Mouse (Mus musculus) CH12.LX (cell line): ENCODE data around the gene Pde9a. TPM values are rescaled to one million over a fixed set of nuclear protein-coding genes. Genes with fewer than 3 reads are reported as not detected.

ENCODE experiments used
- DNase-seq: peaks from one replicate; pipeline ENCODE4 v3.0.0-alpha.2; 2013; ENCODE audit errors: extremely low read depth
- H3K27ac ChIP-seq: 2 replicates; pipeline ENCODE4 v1.5.1; 2012; ENCODE audit warnings: low read depth, mild to moderate bottlenecking, control low read depth, moderate library complexity; ENCODE audit not compliant: insufficient read depth
- H3K27me3 ChIP-seq: replicated peaks from 2 replicates; pipeline ENCODE3; 2012; ENCODE audit warnings: inconsistent platforms
- H3K36me3 ChIP-seq, 2 experiments: replicated peaks in 1 of 2; 2 replicates each; pipeline versions ENCODE3 to v1.6.1; 2012; ENCODE audit warnings: inconsistent platforms in 1 of 2, low read length in 1 of 2, mild to moderate bottlenecking in 1 of 2, mixed read lengths in 1 of 2, moderate library complexity in 1 of 2; ENCODE audit not compliant: control insufficient read depth in 1 of 2, insufficient read depth in 1 of 2
- H3K4me1 ChIP-seq, 2 experiments: 2 replicates each; pipeline ENCODE4 v1.6.1; 2012; ENCODE audit warnings: inconsistent platforms in 1 of 2, moderate library complexity in 1 of 2; ENCODE audit not compliant: insufficient read depth in 2 of 2, control insufficient read depth in 1 of 2
- H3K4me2 ChIP-seq: 2 replicates; pipeline ENCODE4 v1.6.1; 2012; ENCODE audit warnings: low read depth, mild to moderate bottlenecking, control low read depth; ENCODE audit not compliant: poor library complexity, insufficient read depth, severe bottlenecking
- H3K4me3 ChIP-seq, 3 experiments: fragments of 150-350 bp in 1 of 3; sonication (generic) in 1 of 3; replicated peaks in 1 of 3; 2 replicates each; pipeline versions ENCODE3 to v1.5.1; 2011 to 2012; ENCODE audit warnings: low read depth in 2 of 3, low read length in 2 of 3, mild to moderate bottlenecking in 2 of 3, moderate library complexity in 2 of 3, control low read depth in 1 of 3, improper control_type of control experiment in 1 of 3, inconsistent platforms in 1 of 3, mixed read lengths in 1 of 3; ENCODE audit not compliant: poor library complexity in 1 of 3
- H3K79me2 ChIP-seq: replicated peaks from 2 replicates; pipeline ENCODE4 v1.6.1; 2012; ENCODE audit warnings: mild to moderate bottlenecking, moderate library complexity; ENCODE audit not compliant: control insufficient read depth, poor library complexity, insufficient read depth, severe bottlenecking; ENCODE audit errors: extremely low read depth
- H3K9ac ChIP-seq: 2 replicates; pipeline ENCODE4 v1.6.1; 2012; ENCODE audit warnings: low read depth, mild to moderate bottlenecking, control low read depth, moderate library complexity; ENCODE audit not compliant: insufficient read depth
- H3K9me3 ChIP-seq: replicated peaks from 2 replicates; pipeline ENCODE3; 2012; ENCODE audit warnings: low read length, inconsistent platforms, mixed read lengths
- BHLHE40 ChIP-seq: IDR thresholded peaks from 2 replicates; pipeline ENCODE4 v1.6.1; 2011; ENCODE audit warnings: mild to moderate bottlenecking, low read depth, low read length, improper control_type of control experiment
- CHD1 ChIP-seq: IDR thresholded peaks from 2 replicates; pipeline ENCODE4 v1.6.1; 2012; ENCODE audit warnings: low read depth, low read length, improper control_type of control experiment, inconsistent platforms
- CHD2 ChIP-seq: IDR thresholded peaks from 2 replicates; pipeline ENCODE4 v1.6.1; 2011; ENCODE audit warnings: low read length, improper control_type of control experiment
- CTCF ChIP-seq, 2 experiments: IDR thresholded peaks in 1 of 2; conservative IDR thresholded peaks in 1 of 2; 2 replicates each; pipeline ENCODE4 v1.5.1; 2011 to 2012; ENCODE audit warnings: low read depth in 2 of 2, low read length in 2 of 2, improper control_type of control experiment in 1 of 2, inconsistent platforms in 1 of 2, mild to moderate bottlenecking in 1 of 2, moderate library complexity in 1 of 2
- E2F4 ChIP-seq: IDR thresholded peaks from 2 replicates; pipeline ENCODE4 v1.6.1; 2011; ENCODE audit warnings: low read depth, low read length, improper control_type of control experiment; ENCODE audit not compliant: insufficient replicate concordance
- ELF1 ChIP-seq: IDR thresholded peaks from 2 replicates; pipeline ENCODE4 v1.6.1; 2014; ENCODE audit warnings: low read depth, mild to moderate bottlenecking, inconsistent platforms, low read length, improper control_type of control experiment
- EP300 ChIP-seq: IDR thresholded peaks from 2 replicates; pipeline ENCODE4 v1.6.1; 2011; ENCODE audit warnings: low read length, improper control_type of control experiment
- IRF4 ChIP-seq: IDR thresholded peaks from 2 replicates; pipeline ENCODE4 v1.6.1; 2014; ENCODE audit warnings: low read depth, mild to moderate bottlenecking, inconsistent platforms, low read length, improper control_type of control experiment
- JUN ChIP-seq: IDR thresholded peaks from 2 replicates; pipeline ENCODE4 v1.6.1; 2011; ENCODE audit warnings: low read depth, mild to moderate bottlenecking, low read length, improper control_type of control experiment, moderate library complexity; ENCODE audit not compliant: insufficient read depth
- JUND ChIP-seq: conservative IDR thresholded peaks from 2 replicates; pipeline ENCODE4 v1.6.1; 2011; ENCODE audit warnings: low read depth, low read length, improper control_type of control experiment
- KAT2A ChIP-seq: IDR thresholded peaks from 2 replicates; pipeline ENCODE4 v1.6.1; 2012; ENCODE audit warnings: low read length, improper control_type of control experiment, inconsistent platforms; ENCODE audit not compliant: insufficient replicate concordance
- MAFK ChIP-seq: IDR thresholded peaks from 2 replicates; pipeline ENCODE4 v1.6.1; 2011; ENCODE audit warnings: low read length, improper control_type of control experiment; ENCODE audit not compliant: insufficient replicate concordance
- MAZ ChIP-seq: IDR thresholded peaks from 2 replicates; pipeline ENCODE4 v1.6.1; 2012; ENCODE audit warnings: low read depth, mild to moderate bottlenecking, inconsistent platforms, low read length, improper control_type of control experiment, moderate library complexity
- MXI1 ChIP-seq: IDR thresholded peaks from 2 replicates; pipeline ENCODE4 v1.6.1; 2011; ENCODE audit warnings: mild to moderate bottlenecking, low read depth, low read length, improper control_type of control experiment
- MYC ChIP-seq: IDR thresholded peaks from 2 replicates; pipeline ENCODE4 v1.6.1; 2011; ENCODE audit warnings: low read depth, mild to moderate bottlenecking, improper control_type of control experiment, low read length
- NELFE ChIP-seq: IDR thresholded peaks from 2 replicates; pipeline ENCODE4 v1.6.1; 2011; ENCODE audit warnings: low read depth, low read length, improper control_type of control experiment
- PAX5 ChIP-seq: IDR thresholded peaks from 2 replicates; pipeline ENCODE4 v1.6.1; 2012; ENCODE audit warnings: low read length, inconsistent platforms, mixed read lengths
- POLR2A ChIP-seq: IDR thresholded peaks from 2 replicates; pipeline ENCODE4 v1.6.1; 2011; ENCODE audit warnings: low read depth, mild to moderate bottlenecking, improper control_type of control experiment, low read length
- RAD21 ChIP-seq: IDR thresholded peaks from 2 replicates; pipeline ENCODE4 v1.6.1; 2011; ENCODE audit warnings: low read depth, mild to moderate bottlenecking, low read length, improper control_type of control experiment, moderate library complexity
- SIN3A ChIP-seq: IDR thresholded peaks from 2 replicates; pipeline ENCODE4 v1.6.1; 2012; ENCODE audit warnings: low read length, improper control_type of control experiment, inconsistent platforms
- TBP ChIP-seq: conservative IDR thresholded peaks from 2 replicates; pipeline ENCODE4 v1.6.1; 2011; ENCODE audit warnings: low read depth, low read length, improper control_type of control experiment
- TCF12 ChIP-seq: IDR thresholded peaks from 2 replicates; pipeline ENCODE4 v1.6.1; 2014; ENCODE audit warnings: low read depth, mild to moderate bottlenecking, inconsistent platforms, low read length, improper control_type of control experiment
- USF1 ChIP-seq: IDR thresholded peaks from 2 replicates; pipeline ENCODE4 v1.6.1; 2014; ENCODE audit warnings: low read depth, mild to moderate bottlenecking, inconsistent platforms, low read length, improper control_type of control experiment
- USF2 ChIP-seq: conservative IDR thresholded peaks from 2 replicates; pipeline ENCODE4 v1.6.1; 2011; ENCODE audit warnings: low read depth, low read length, improper control_type of control experiment
- ZC3H11A ChIP-seq: IDR thresholded peaks from 2 replicates; pipeline ENCODE4 v1.6.1; 2012; ENCODE audit warnings: low read depth, mild to moderate bottlenecking, inconsistent platforms, low read length, improper control_type of control experiment
- dilution Hi-C: fragments of 300-500 bp; cut with MboI; formaldehyde crosslinking; loops from 2 replicates; pipeline ENCODE4 v1.14.3; 2020; ENCODE audit warnings: low sequenced_read_pairs; ENCODE audit not compliant: extremely low pct_unique_long_range_greater_than_20kb, extremely low pct_ligation_motif_present
- in situ Hi-C: fragments of 300-500 bp; cut with MboI; formaldehyde crosslinking; loops from 3 replicates; pipeline ENCODE4 v1.14.3; 2019; ENCODE audit warnings: low sequenced_read_pairs, low pct_ligation_motif_present, low pct_unique_long_range_greater_than_20kb, mixed read lengths
- polyA plus RNA-seq: library from polyadenylated mRNA; unstranded; fragments of >175 nt; gene quantifications from 2 replicates; pipeline ENCODE4 v1.2.1, GENCODE M21; 2012; ENCODE audit warnings: low read depth; ENCODE audit not compliant: insufficient read length
- total RNA-seq, 2 experiments: library from RNA; depleted of rRNA; stranded (reverse); fragments of 300-350 nt in 1 of 2; fragments of >200 nt in 1 of 2; gene quantifications; 2 replicates each; pipeline ENCODE4 v1.2.3; 2012 to 2014

Gene Pde9a
- total and polyA plus RNA-seq, 3 experiments: not detected

DNA sequence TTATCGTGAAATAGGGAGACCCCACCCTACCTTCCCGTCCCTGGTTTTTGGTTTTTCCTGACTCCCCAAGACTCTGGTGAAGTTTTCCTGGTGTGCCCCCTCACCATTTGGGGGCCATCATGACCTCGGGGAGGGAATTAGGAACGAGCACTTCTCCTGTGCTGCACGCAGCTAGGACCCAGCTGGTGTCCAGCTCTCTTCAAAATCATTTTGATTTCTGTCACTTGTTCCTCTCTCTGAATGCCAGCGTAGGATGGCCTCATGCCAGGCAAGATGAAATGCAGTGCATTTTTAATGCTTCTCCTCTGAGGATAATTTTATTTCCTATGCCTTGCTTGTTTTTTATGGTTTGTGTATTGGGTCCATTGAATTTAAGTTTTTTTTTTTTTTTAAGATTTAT is 135.9 kb downstream of the Pde9a start:
- Histone ChIP-seq H3K79me2 (peaks cover 26% of the 10 kb centered on the region), H3K4me2 (no peak overlapping the region), H3K36me3 (peaks cover 20 to 44% of the 10 kb centered on the region in 2 experiments), H3K4me1 (peaks cover 2 to 30% of the 10 kb centered on the region in 2 experiments; a peak in 2 of 4 replicates), H3K27me3 (no peaks in the 10 kb centered on the region), H3K9ac (no peak overlapping the region), H3K4me3 (no peak overlapping the region), H3K9me3 (no peaks in the 10 kb centered on the region), H3K27ac (no peak overlapping the region)
- TF ChIP-seq SIN3A (no peak), BHLHE40 (no peak), JUND (no peak), RAD21 (no peak), EP300 (no peak), IRF4 (no peak), TBP (no peak), USF1 (no peak), E2F4 (no peak), NELFE (no peak), PAX5 (no peak), ELF1 (no peak), KAT2A (no peak), MYC (no peak), TCF12 (no peak), CHD2 (no peak)
- dilution Hi-C loops (no loop called here), in situ Hi-C loops (no loop called here)
- DNase-seq: no peak

DNA sequence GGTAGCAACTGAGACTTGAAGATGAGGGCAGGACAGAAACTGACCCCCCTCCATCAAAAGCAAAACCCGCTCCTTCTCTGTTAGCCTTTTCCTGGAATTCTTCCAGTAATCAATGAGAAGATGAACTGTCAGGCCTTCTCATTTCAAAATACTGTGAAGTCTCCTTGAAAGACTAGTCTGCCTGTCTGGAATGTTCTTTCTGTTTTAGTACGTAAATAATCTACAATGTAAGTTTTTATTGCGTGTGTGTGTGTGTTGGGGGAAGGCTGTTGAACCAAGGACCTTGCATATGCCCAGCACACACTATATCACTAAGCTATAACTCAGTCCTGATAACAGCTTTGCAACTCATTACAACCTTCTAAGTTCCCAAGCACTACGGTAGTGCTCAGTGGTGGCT is 139.1 kb downstream of the Pde9a start:
- Histone ChIP-seq H3K4me2 (no peak overlapping the region), H3K4me1 (peaks cover 0 to 43% of the 10 kb centered on the region in 2 experiments; a peak in 2 of 4 replicates), H3K4me3 (no peak overlapping the region), H3K79me2 (peaks cover 26% of the 10 kb centered on the region), H3K9me3 (no peaks in the 10 kb centered on the region), H3K27ac (no peak overlapping the region), H3K9ac (no peak overlapping the region), H3K36me3 (peaks cover 42 to 74% of the 10 kb centered on the region in 2 experiments), H3K27me3 (no peaks in the 10 kb centered on the region)
- TF ChIP-seq SIN3A (no peak), BHLHE40 (no peak), TCF12 (no peak), MAZ (no peak), JUN (no peak), POLR2A (no peak), ZC3H11A (no peak), CHD1 (no peak), ELF1 (no peak), IRF4 (no peak), TBP (no peak), MXI1 (no peak), MAFK (no peak), USF2 (no peak), USF1 (no peak), PAX5 (no peak), JUND (no peak), CTCF (conservative IDR thresholded peaks at IDR 0.05 in 1 of 2, IDR thresholded peaks at IDR 0.05 in 1 of 2; ENCODE audit: low read depth in 2 of 2, low read length in 2 of 2) (no peak), RAD21 (no peak)
- in situ Hi-C loops (no loop called here), dilution Hi-C loops (no loop called here)
- no peak for DNase-seq
